Mouse (Mus musculus) ovary, postnatal 36 days (tissue): ENCODE measurements at regions not wholly inside any gene's neighbourhood (a gene's known extent, or its start where the extent isn't known, plus 50 kb on each side); places are given as distances from the start of the nearest gene placed in this dataset.
A peak's percentile ranks its signal among the peaks of the same experiment; 100 is the strongest.

Experiments
- DNase-seq: peaks from one replicate; pipeline ENCODE4 v3.0.0; 2022; ENCODE audit warnings: low spot score, mixed read lengths

DNA sequence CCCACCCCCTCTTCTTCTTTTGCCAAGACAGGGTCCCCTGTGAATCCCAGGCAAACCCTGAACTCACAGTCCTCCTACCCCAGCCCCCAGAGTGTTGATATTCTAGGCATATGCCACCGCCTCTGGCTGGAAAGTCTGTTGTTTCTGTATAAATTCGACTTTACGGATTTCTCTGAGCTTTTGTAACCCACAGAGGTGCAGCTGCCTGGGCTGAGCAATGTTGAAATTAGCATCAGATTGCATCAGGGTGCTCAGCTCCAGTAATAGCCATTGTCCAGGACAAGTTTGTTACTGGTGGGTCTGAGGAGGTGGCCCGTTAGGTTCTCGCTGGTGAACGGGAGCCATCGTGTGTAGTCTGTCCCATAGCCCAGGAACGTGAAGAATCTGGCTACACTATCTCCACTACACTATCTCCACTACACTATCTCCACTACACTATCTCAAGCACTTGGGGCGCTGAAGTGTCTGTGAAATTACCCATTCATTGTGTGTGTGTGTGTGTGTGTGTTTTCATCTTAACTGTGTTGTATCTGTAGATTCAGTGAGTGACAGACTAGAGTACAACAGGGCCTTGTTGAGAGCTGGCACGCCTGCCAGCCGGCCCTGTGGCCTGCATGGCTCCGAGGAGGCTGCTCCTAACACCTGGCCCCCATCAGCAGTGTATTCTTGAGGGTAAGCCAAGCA is 92.4 kb upstream of the Hnrnpk start:
- no peak for DNase-seq

DNA sequence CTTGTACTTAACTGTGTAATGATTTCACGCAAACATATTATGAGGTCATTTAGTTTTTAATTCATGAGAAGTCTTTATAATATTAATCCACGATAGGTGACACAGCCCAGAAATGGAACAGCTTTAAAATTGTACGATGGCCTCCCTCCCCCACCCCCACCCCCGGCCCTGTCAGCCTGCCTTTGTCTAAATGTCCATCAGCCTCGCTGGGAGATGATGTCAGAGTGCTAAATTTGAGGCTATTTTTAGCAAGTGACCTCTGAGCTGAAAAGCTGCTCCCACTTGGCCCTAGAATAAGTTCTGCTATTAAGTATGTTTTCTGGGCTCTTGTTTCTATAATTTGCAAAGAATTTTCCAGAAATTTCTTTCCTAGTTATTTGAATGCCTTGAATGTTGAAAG is 91.6 kb upstream of the Hnrnpk start:
- DNase-seq = no peak

DNA sequence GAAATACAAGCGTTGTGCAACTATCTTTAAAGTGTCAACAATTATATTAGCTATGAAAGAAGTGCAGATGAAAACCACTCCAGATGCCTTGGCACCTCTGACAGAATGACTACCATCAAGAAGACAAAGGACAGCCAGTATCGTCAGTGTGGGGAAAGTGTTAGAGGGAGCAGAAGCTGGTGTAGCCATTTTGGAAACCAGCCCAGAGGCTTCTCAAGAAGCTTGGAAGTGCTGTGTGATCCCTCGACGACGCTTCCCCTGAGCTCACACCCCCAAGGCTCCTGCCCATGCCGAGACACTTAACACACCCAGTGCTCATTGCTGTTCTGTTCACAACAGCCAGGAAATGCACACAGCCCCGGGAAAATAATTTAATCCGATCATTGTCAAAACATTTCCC is 87.7 kb upstream of the Hnrnpk start:
- DNase-seq = no peak

DNA sequence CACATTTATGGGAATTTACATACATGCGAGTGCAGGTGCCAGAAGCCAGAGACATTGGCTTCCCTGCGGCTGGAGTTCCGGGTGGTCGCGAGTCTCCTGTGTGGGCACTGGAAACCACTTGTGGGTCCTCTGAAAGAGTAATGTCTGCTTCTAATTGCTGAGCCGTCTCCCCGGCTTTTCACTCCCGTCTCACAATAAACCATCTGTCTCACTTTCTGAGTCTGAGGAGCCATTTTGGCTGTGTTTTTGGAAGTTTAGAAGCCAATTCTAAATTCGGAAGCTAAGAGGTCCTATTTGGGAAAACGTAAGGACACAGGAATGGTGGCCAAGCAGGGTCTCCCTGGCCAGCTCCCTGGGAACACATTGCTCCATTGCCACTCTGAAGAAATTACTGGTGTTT is 81.9 kb upstream of the Hnrnpk start:
- DNase-seq = no peak

DNA sequence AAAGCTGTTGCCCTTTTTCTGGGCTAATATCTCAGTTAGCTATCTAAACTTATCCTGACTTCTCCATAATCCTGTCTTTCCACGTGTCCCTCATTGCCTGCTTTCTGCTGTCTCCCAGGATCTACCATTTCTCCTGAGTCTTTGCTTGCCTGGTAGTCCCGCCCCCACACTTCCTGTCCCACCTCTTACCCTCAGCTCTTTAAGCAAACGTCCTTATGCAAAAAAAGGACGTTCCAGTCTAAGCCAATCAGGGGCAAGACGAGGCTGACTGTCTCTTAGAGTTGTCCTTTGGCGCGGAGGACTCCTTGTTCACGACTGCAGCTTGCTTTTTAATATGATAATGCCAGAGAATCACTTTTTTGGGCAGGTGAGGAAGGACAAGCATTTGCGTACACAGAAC is 79.6 kb upstream of the Hnrnpk start:
- DNase-seq = no peak

DNA sequence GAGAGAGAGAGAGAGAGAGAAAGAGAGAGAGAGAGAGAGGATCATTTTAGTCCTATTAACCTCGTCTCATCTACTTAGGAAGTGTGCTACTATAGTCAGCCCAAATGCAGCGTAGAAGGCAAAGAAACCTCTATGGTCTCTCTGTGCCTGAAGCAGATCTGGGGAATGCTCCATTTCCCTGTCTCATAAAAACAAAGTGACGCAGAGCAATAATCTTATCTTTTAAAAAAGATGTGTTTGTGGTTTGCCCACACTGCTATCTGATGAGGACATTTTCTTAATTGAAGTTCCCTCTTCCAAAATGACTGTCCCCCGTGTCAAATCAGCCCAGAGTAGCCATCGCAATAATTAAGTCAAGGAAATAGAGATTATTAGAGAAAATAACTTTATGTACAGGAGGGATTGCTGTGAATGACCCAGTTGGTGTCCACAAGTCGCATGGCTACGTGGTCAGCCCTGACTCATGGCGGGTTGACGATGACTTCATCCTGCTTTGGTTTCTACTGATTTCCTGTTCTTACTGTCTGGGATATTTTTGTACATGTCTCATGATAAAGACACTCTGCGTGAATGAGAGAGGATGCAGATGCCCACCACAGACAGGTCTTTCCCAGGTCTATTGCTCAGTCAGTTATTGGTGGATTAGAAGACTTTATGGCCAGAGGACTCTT is 77.9 kb upstream of the Hnrnpk start:
- no peak for DNase-seq

DNA sequence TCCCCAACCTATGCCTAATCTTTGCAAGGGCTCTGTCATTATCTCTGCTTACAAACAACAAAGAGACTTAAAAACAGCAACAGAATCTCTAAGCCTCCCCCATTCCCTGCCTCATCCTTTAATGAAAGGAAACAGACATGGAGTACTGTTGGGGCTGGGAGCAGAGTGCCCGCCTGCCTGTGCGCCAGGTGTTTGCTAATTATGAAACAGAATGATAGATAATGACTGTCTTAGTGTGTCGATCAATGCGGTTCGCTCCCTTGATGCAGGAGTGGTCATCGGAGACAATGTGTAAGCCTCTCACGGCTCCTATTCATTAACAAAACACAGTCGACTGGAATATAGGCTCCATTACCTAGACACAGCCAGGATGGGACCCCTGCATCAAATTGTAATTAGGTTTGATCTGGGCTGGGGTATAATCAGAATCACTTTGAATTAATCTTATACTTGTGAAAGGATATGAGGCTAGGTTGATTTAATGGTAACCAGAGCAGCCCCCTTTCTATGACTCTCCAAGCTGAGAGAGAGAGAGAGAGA is 77.3 kb upstream of the Hnrnpk start:
- DNase-seq = no peak

DNA sequence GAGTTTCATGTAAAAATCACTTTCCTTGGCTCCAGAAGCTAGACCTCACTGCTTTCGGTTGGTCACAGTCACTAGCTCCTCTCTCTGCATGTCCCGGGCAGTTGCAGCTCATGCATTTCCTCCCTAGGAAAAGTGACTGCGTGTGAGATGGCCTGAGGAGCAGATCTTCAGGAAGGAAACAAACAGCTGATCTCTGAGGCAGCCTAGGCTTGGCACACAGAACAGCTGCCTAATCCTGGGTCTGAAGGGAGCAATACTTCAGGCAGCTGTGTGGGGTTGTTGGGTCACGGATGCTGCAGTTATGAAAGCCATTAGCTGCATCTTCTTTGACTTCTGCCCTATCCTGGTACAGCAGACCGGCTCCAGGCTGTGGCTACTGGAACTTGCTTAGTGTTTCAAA is 75.3 kb upstream of the Hnrnpk start:
- DNase-seq = no peak

DNA sequence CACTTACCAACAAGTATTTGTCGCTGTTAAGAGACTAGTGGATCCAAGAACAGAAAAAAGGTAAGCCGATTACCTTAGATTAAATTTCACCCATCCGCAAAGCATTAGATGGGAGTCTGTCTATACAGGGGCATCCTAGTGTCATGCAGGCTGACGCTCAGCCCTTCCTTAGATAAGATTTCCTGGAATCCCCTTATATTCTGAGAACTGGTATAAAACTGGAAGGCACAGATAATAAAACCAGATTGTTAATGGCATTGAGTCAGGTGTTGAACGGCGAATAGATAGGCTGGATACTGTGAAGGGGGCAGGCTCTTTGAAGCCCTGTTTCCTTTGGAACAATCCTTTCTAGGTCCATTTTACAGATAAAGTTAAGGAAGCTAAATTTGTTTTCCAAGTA is 74.1 kb upstream of the Hnrnpk start:
- DNase-seq = no peak

DNA sequence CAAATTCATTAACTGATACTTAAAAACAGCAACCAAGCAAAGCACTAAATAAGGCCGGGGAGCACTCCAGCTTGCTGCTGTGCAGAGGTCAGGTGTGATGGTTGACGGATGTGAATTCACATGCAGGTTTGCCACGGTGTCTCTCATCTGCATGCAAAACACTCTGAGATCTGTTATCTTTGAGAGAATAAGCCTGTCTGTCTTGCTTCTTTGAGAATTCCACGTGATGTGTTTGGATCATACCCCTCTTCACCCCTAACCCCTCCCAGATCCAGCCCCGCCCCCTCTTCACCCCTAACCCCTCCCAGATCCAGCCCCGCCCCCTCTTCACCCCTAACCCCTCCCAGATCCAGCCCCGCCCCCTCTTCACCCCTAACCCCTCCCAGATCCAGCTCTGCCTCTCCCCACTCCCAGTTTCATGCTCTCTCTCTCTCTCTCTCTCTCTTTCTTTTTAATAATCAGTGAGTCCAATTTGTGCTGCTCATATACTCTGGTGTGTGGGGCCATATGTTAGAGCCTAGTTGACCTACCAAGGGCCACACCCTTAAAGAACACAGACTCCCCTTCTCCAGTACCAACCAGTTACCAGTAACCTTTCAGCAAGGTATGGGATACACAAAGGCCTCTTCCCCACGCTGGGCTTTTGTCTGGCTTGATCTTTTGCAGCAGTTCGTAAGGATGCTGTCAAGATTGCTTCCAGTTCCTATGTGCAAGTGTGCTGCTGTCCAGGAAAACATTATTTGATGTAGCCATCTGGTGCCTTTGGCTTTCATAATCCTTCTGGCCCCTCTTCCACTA is 73.1 kb upstream of the Hnrnpk start:
- DNase-seq = no peak

DNA sequence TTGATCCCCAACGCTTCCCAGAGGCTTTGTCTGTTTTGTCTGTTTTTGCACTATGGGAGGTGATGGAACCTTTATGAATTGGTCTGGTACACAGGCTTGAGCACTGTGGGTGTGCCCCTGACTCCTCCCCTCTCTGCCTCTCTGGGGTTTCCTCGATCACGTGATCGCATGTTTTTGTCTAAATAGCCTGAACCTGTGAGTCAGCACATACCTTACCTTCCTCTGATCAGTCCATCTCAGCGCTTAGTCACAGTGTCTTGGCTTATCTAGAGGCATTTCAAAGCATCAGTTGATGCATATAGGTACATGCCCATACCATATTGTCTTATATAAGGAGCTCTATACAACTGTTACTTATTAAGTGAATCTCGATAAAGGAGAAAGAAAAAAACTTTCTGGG is 72.4 kb upstream of the Hnrnpk start:
- DNase-seq = no peak

DNA sequence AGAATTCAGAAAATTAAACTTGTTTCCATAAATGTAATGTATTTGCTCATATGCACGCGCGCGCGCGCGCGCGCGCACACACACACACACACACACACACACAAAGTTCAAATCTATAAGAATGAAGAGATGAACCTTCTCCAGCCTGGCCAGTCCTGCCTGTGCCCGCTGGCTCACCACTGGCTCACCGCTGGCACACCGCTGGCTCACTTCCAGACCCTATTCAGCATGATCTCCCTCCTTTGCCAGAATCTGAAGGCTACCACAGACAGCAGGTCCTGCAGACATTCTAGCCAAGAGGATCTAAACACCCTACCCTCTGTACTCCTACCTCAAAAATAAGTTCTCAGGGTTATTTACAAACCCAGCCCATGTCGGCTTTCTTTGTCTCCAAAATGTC is 69.3 kb upstream of the Hnrnpk start:
- no peak for DNase-seq

DNA sequence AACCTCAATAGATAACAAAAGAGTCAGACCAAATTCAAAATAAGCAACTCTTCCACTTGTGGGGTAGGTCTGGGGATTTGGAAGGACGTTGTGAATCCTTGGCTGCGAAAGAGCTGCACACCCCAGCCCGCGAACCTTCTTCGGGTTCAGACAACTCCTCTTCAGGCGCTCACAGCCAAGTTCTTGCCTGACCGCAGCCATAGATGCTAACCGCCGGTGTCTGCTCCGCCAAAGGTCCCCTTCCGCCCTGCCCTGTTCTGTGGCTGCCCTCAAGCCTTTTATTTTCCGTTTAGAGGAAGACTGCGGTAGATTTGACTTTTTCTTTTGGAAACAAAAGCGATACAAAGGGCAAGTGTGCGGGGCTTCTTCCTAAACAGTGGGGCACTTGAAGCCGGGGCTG is 68.6 kb upstream of the Hnrnpk start:
- DNase-seq = peak; percentile 22

DNA sequence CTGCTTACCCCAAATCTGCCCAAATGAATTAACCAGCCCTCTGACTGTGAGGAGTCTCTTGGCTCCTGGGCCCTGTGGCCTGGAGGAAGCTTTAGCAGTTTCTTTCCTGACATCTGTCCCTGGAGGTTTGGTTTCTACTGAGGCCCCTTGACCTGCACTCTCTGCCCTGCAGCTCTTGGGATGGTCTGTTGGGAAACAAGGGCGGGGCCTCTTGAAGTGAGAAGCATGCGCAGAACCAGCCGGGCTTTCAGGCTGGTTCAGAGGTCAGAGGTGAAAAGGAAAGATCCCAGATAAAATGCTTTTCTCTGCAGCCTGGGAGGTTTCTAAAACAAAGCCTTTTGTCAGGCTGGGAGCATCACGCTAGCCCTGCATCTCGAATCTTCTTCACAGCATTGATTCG is 66.6 kb upstream of the Hnrnpk start:
- DNase-seq = no peak

DNA sequence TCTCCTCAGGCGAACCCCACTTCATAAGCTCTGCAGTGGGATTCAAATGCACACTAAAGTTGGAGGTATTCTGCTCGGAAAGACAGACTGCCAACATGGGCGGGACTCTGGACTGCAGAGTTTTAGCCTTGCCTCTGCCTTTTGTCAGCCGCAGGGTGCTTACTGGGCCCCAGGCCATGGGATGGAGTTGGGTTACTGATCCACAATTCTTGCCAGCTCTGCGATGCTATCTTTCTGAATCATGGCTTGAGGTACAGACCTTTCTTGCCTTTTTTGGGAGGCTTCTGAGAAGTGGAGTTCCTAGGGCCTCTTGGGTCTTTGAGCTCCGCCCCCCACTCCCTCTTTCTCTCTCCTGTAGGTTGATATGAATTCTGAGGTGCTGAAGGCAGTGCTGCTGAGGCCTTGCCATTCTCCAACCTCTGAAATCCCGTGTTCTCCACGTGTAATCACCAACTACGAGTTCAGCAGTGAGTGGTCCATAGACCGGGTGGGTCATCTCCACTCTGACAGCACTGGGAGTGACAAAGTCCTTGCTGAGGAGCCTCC is 64.0 kb upstream of the Hnrnpk start:
- DNase-seq = peak; percentile 15

DNA sequence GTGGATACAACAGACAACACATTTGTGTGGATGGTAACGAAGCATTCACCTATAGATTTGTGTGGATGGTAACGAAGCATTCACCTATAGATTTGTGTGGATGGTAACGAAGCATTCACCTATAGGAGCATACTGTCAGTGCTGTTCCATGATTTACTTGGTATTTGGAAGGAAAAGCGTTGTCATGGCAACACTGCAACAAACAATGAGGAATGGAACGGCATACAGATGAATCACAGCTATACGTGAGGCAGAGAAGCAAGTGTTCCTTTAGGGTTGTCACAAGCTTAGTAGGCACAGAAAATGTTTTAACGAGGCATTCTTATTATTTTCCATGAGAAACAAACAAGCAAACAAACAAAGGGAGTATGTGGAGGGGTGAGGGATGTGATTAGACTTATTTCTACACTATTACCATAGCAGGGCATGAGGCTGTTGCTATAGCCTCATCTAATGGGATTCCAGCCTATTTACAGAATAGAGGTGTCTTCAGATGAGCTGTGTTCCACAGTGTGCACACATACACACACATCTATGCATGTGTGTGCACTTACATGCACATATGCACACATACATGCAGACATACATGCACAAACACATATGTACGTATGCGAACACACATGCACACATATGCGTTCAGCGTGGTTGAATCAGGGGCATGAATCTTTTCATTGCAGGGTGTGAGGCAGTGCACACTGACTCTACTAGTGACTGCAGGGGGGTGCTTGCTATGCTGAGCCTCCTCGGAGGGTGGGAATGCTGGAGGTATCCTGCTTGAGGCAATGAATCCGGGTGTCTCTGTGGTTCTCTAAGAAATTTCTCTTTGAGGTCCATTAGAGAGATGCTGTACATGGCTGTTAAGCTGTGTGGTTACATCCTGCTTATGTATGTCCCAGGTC is 62.3 kb upstream of the Hnrnpk start:
- no peak for DNase-seq
